Mouse (Mus musculus) stomach, embryonic 14.5 days (tissue): ENCODE results near the gene Oxsr1. TPM values are rescaled to one million over a fixed set of nuclear protein-coding genes. Genes with fewer than 3 reads are reported as not detected.

Experiments used
- ATAC-seq: fragments of 200-750 bp; cut with Nextera tagmentation; 2 replicates; pipeline ENCODE4 v1.8.0; 2017; ENCODE audit warnings: low read depth, moderate TSS enrichment; ENCODE audit not compliant: insufficient number of reproducible peaks, insufficient read depth, low FRiP score
- H3K27ac ChIP-seq: fragments of 300-500 bp; sonication (generic); 2 replicates; pipeline ENCODE4 v1.5.1; 2014; ENCODE audit warnings: mild to moderate bottlenecking, low read length, moderate library complexity, mixed read lengths
- H3K27me3 ChIP-seq: fragments of 300-500 bp; sonication (generic); 2 replicates; pipeline ENCODE4 v1.6.1; 2014; ENCODE audit warnings: low read length, control low read depth, mixed read lengths; ENCODE audit not compliant: control insufficient read depth, insufficient read depth
- H3K36me3 ChIP-seq: fragments of 300-500 bp; sonication (generic); 2 replicates; pipeline ENCODE4 v1.6.1; 2014; ENCODE audit warnings: mild to moderate bottlenecking, control low read depth, low read length, moderate library complexity, mixed read lengths; ENCODE audit not compliant: control insufficient read depth, insufficient read depth
- H3K4me1 ChIP-seq: fragments of 300-500 bp; sonication (generic); 2 replicates; pipeline ENCODE4 v1.6.1; 2014; ENCODE audit warnings: low read length, control low read depth, mixed read lengths; ENCODE audit not compliant: control insufficient read depth, insufficient read depth
- H3K4me2 ChIP-seq: fragments of 300-500 bp; sonication (generic); replicated peaks from 2 replicates; pipeline ENCODE4 v1.6.1; 2014; ENCODE audit warnings: low read depth, low read length, control low read depth
- H3K4me3 ChIP-seq: fragments of 300-500 bp; sonication (generic); 2 replicates; pipeline ENCODE4 v1.5.1; 2014; ENCODE audit warnings: low read depth, low read length, control low read depth
- H3K9ac ChIP-seq: fragments of 300-500 bp; sonication (generic); replicated peaks from 2 replicates; pipeline ENCODE4 v1.6.1; 2014; ENCODE audit warnings: low read depth, mild to moderate bottlenecking, control low read depth, low read length, moderate library complexity, mixed read lengths
- H3K9me3 ChIP-seq: fragments of 300-500 bp; sonication (generic); 2 replicates; pipeline ENCODE4 v1.6.1; 2016; ENCODE audit warnings: low read depth, low read length, control low read depth; ENCODE audit not compliant: control insufficient read depth
- WGBS: fragments of 180-500 bp; shearing (Covaris S2); extraction: QIAGEN DNeasy Blood & Tissue Kit; methylation state at CpG from one replicate; pipeline ENCODE4 v1.1.7; 2014; 5-methylcytosine and 5-hydroxymethylcytosine counted together
- polyA plus RNA-seq: library from polyadenylated mRNA; unstranded; fragments of >200 nt; fragmentation: Nextera tagmentation; extraction: Ambion mirVana; gene quantifications from 2 replicates; pipeline ENCODE4 v1.2.1, GENCODE M21; 2014

Oxsr1 gene
- polyA plus RNA-seq, 1 experiment from 2014 or later = 16.6 TPM

GRCm38 (mm10) chr9:119357331-119358057, 35.3 kb upstream of the Oxsr1 start, which contains the start of gene Xylb:
TSS of gene Xylb (plus strand) at chr9:119357381.
- ATAC-seq = peak; percentile 89
- Histone ChIP-seq H3K36me3 (no peaks in the 10 kb centered on the region), H3K4me2 (peak within 1 kb of the TSS; percentile 85), H3K4me1 (no peaks in the 10 kb centered on the region), H3K27me3 (no peaks in the 10 kb centered on the region), H3K27ac (no peak within 1 kb of the TSS), H3K9me3 (no peaks in the 10 kb centered on the region), H3K4me3 (peak within 1 kb of the TSS; percentile 70), H3K9ac (peak within 1 kb of the TSS; percentile 57)
- WGBS = 3% methylated on average over 65 of the region's 65 CpGs

GRCm38 (mm10) chr9:119355943-119356342, 33.7 kb upstream of the Oxsr1 start:
- H3K4me2 ChIP-seq = no peak overlapping the region
- H3K36me3 ChIP-seq = peaks cover 6% of the 10 kb centered on the region; the same call in 1 of the 2 replicates
- no peaks in the 10 kb centered on the region for H3K9me3 ChIP-seq
- H3K4me3 ChIP-seq = no peak overlapping the region
- no peak overlapping the region for H3K9ac ChIP-seq
- H3K27ac ChIP-seq = no peak overlapping the region
- ATAC-seq = no peak
- no peaks in the 10 kb centered on the region for H3K4me1 ChIP-seq
- WGBS = 61% methylated on average over 6 of the region's 6 CpGs
- no peaks in the 10 kb centered on the region for H3K27me3 ChIP-seq

- Histone ChIP-seq H3K4me2 (no peak overlapping the region), H3K9ac (no peak overlapping the region), H3K9me3 (no peaks in the 10 kb centered on the region), H3K27ac (no peak overlapping the region), H3K4me1 (no peaks in the 10 kb centered on the region), H3K36me3 (peaks cover 14% of the 10 kb centered on the region; the same call in 1 of the 2 replicates), H3K27me3 (no peaks in the 10 kb centered on the region), H3K4me3 (no peak overlapping the region)
- WGBS = 52% methylated on average over 6 of the region's 6 CpGs
- no peak for ATAC-seq
Observed at GRCm38 (mm10) chr9:119353926-119354325, 31.7 kb upstream of the Oxsr1 start.

- Histone ChIP-seq H3K4me1 (no peaks in the 10 kb centered on the region), H3K9ac (no peak overlapping the region), H3K4me3 (no peak overlapping the region), H3K27ac (no peak overlapping the region), H3K27me3 (no peaks in the 10 kb centered on the region), H3K36me3 (peaks cover 29% of the 10 kb centered on the region; the same call in 1 of the 2 replicates), H3K4me2 (no peak overlapping the region), H3K9me3 (no peaks in the 10 kb centered on the region)
- WGBS = 26% methylated on average over 4 of the region's 4 CpGs
- peak; percentile 73; the same call in 1 of the 2 replicates for ATAC-seq
Observed at GRCm38 (mm10) chr9:119352060-119352459, 29.8 kb upstream of the Oxsr1 start.

DNA sequence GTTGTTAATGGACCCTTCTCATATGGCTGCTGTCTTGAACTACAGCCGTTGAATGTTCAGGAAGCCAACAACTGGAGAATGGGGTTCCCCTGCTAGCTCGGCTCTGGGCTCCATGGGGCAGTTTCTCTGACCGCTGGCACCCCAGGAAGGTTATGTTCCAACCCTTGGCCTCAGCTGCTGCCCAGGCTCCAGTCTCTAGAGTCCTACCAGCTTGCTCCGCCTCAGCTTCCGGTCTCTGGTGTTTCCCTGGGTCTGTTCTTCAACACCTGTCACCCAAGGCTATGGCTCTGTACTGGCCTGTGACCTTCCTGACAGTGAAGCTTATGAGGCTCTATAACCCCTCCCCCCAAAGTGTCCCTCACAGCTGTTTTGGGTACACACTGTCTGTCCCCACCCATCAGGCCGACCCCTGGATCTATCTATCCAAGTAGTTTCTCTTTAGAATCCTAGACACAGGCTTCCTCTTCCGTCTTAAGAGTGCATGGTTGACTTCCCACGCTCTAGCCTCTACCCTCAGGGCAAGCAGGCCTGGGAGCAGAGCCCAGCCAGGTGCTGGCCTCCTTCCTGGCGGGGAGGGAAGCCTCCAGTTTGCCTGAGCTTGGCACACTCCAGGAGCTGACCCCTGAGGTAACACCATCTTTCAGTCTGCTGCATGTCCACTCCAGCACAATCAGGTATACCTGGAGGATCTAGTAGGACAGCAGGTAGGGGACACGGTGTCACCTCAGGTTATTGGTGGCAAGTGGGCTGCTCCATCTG, 28.9 kb upstream of the Oxsr1 start:
- ATAC-seq = no peak

GRCm38 (mm10) chr9:119350531-119350930, 28.3 kb upstream of the Oxsr1 start:
- Histone ChIP-seq H3K36me3 (peaks cover 36% of the 10 kb centered on the region; the same call in 1 of the 2 replicates), H3K9me3 (no peaks in the 10 kb centered on the region), H3K4me2 (no peak overlapping the region), H3K27me3 (no peaks in the 10 kb centered on the region), H3K4me1 (no peaks in the 10 kb centered on the region), H3K27ac (no peak overlapping the region), H3K9ac (no peak overlapping the region), H3K4me3 (no peak overlapping the region)
- WGBS = 85% methylated on average over 3 of the region's 3 CpGs
- ATAC-seq = no peak

More for the DNA sequence above, 28.9 kb upstream of the Oxsr1 start:
- Histone ChIP-seq H3K4me1 (no peaks in the 10 kb centered on the region), H3K4me2 (no peak overlapping the region), H3K4me3 (no peak overlapping the region), H3K36me3 (peaks cover 34% of the 10 kb centered on the region; the same call in 1 of the 2 replicates), H3K9me3 (no peaks in the 10 kb centered on the region), H3K9ac (no peak overlapping the region), H3K27me3 (no peaks in the 10 kb centered on the region), H3K27ac (no peak overlapping the region)
- 92% methylated on average over 10 of the region's 10 CpGs for whole genome bisulfite sequencing

- WGBS = 85% methylated on average over 8 of the region's 8 CpGs
- Histone ChIP-seq H3K36me3 (peaks cover 53% of the 10 kb centered on the region), H3K9ac (no peak overlapping the region), H3K9me3 (no peaks in the 10 kb centered on the region), H3K4me2 (no peak overlapping the region), H3K27ac (no peak overlapping the region), H3K4me3 (no peak overlapping the region), H3K4me1 (peaks cover 6% of the 10 kb centered on the region), H3K27me3 (no peaks in the 10 kb centered on the region)
- ATAC-seq = no peak
Observed at GRCm38 (mm10) chr9:119346376-119346775, 24.1 kb upstream of the Oxsr1 start.

DNA sequence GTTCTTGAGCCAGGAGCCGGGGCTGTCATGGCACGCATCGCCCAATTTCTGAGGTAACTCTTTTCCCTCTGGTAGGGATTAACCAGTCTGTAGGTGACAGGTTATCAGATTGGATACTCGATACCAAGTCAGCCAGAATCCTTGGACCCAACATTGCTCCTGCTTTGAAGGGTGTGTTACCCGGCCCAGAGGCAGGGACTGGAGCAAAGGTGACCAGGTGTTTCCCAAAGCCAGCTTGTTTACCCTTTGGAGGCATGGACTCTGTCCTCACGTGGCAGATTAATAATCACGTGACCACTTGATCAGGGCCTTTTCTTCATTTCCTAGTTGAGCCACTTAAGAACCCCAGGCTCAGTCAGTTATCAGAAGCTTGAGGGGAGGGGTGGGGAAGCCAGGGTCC, 20.5 kb upstream of the Oxsr1 start:
- Histone ChIP-seq H3K4me2 (no peak overlapping the region), H3K36me3 (peaks cover 31% of the 10 kb centered on the region), H3K9me3 (no peaks in the 10 kb centered on the region), H3K27ac (no peak overlapping the region), H3K4me3 (no peak overlapping the region), H3K27me3 (no peaks in the 10 kb centered on the region), H3K4me1 (peaks cover 16% of the 10 kb centered on the region), H3K9ac (no peak overlapping the region)
- ATAC-seq = no peak
- WGBS = 81% methylated on average over 7 of the region's 7 CpGs
